Mouse (Mus musculus) bone marrow, adult 2 months (tissue): Measurements from ENCODE around the gene 4930524N10Rik.

Experiments used
- CTCF ChIP-seq: fragments of 200-500 bp; IDR thresholded peaks from 2 replicates; pipeline ENCODE4 v1.5.1; 2011; ENCODE audit warnings: low read length, control low read depth; ENCODE audit not compliant: control insufficient read depth, insufficient read depth
- POLR2A ChIP-seq: fragments of 200-500 bp; IDR thresholded peaks from 2 replicates; pipeline ENCODE4 v1.6.1; 2011; ENCODE audit warnings: low read depth, mild to moderate bottlenecking, control low read depth, low read length, borderline replicate concordance; ENCODE audit not compliant: control insufficient read depth

- TF ChIP-seq CTCF: no peak
- TF ChIP-seq POLR2A: no peak
These were observed 6.3 kb upstream of the 4930524N10Rik start for GRCm38 (mm10) chrX:154349302-154350041.
